Mouse (Mus musculus): ENCODE measurements around the gene Creld2.

GRCm38 (mm10) chr15:88850146-88850826, 30.8 kb downstream of the Creld2 start:
- TF ChIP-seq POLR2A (IDR thresholded peaks at IDR 0.05; ENCODE audit: borderline replicate concordance, low read depth, low read length) (no peak), CTCF (IDR thresholded peaks at IDR 0.05; ENCODE audit: low read depth, low read length) (no peak)
